Mouse (Mus musculus): ENCODE data around the gene Tgfbr3. TPM values are rescaled to one million over a fixed set of nuclear protein-coding genes. Genes with fewer than 3 reads are reported as not detected.

Tgfbr3 gene
- total RNA-seq, 2 experiments from 2014 or later, result 16.7 to 21.4 TPM

DNA sequence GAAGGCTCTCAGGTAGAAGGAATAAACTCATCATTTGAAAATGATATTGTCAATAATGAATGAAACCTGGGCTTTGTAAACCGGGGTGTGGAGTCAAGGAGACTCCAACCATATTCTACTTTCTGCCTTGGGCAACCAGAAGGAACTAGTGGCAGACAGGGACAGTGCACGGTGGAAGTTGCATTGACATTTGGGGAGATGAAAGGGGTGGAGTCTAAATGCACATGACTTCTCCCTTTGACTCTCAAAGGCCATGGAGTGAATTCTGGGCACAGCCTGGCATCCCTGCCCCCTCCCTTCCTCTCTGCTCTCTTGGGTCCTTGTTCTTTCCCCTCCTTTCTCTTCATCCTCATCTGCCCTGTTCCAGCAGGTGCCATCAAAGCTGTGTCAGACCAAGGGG lies 183.3 kb downstream of the Tgfbr3 start:
- DNase-seq, result no peak

DNA sequence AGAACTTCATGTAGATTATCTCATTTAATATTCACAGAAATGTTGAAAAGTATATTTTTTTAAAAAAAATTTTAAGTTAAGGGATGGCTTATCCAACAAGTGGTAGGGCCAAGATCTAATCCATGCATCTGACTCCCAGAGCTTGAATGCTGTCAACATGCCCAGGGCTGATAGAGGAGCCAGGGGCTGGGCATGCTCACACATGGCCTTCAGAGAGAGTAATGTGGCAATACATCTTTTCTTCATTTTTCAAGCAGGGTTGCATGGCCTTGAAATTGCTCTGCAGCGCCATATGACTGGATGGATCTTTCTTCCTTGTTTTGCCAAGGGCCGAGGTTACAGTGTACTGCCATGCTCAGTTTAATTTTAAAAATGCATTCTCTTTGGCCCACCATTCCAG lies 185.8 kb downstream of the Tgfbr3 start:
- no peak for DNase-seq

DNA sequence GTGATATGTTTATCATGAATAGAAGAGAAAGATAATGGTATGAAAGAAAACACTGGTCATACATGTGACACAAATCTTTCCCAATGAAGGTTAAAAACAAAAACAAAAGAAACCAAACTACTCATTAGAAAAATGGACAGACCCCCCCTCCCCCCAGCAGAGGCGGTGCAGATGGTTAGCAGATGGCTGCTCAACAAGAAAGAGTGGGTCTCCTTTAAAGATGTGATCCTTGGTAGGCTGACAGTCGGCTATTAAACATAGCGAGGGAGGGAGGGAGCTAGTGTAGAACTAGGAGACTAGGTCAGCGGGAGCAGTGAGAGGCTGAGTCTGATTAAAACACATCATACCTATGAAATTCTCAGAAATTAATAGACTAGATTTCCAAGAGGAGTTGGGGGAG lies 186.5 kb downstream of the Tgfbr3 start:
- no peak for DNase-seq

DNA sequence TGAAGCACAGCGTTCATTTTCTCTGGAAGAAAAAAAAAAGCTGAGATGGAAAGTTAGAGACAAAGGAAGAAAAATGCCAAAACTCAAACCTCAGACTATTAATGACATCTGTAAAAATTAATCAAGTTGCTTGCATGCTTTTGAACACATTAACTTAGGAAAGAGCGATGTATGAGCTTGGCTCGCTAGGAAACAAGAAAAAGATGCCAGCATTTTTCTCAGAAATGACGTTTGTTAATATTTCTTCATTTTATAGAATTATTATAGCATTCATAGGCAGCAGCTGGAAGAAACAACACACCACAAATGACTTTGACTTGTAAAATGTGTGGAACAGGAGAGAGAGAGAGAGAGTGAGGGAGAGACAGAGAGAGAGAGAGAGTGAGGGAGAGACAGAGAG lies 187.7 kb downstream of the Tgfbr3 start:
- DNase-seq, result no peak

DNA sequence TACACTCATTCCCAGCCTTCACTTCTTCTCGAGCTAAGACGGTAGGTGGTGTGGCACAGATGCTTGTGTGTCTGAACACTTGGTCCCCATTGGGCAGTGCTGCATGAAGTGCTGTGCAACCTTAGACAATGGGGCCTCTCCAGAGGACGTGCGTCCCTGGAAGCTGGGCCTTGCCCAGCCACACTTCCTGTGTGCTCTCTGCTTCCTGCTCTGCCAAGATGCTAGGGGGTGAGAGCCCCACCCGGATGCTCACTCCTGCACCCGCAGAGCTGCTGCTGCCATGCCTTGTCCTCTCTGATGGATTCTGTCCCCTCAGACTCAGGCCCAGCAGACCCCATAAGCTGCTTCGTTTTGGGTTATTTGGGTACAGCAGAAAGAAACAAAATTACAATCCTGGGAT lies 188.3 kb downstream of the Tgfbr3 start:
- no peak for DNase-seq

DNA sequence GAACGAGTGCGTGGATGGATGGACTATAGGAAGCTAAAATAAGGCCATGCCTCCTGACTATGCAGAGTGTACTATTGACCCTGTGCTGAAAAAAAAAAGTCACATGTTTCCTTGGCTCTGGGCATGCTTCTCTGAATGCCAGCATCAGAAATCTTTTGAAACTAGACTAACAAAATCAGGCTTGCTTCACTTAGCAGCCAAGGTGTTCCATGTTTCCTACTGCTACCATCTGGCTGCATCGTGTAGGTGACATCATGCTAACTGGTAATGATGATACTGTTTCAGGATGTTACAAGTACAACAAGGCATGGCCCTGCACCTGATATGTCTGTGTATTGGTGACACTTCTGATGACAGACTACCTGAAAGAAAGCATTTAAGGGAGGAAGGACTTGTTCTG lies 189.8 kb downstream of the Tgfbr3 start:
- no peak for DNase-seq

DNA sequence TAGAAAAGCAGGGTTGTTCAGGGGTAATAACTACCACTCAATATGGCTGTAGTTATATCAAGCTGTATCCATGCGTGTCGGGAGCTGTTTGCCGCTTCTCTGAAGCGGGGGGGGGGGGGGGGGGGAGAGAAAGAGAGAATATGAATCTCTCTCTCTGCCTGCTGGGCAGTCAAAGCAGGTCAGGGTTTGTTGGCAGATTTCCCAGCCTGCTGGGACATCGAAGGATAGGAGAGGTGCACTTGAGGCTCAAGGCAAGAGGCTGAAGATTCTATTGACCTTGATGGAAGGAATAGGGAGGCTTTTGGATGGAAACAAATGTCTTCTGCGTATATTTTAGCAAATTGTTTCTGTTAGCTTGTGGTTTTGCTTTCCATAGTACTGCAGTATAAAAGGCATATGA lies 190.4 kb downstream of the Tgfbr3 start:
- DNase-seq, result no peak

DNA sequence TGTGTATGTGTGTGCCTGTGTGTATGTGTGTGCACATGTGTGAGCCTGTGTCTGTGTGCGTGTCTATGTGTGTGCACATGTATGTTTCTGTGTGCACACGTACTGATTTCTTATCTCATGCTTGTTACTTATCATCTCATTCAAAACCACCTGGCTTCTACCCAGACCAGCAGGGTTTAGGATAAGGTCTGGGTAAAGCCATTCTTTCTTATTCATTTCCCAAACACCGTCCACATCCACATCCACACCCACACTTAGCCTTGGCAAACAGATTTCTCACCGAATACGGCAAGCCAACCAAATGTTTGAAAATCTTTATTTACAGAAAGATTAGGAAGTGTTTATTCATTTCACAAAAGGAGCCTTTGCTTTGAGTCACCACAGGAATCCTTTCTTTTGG lies 191.4 kb downstream of the Tgfbr3 start:
- no peak for DNase-seq

DNA sequence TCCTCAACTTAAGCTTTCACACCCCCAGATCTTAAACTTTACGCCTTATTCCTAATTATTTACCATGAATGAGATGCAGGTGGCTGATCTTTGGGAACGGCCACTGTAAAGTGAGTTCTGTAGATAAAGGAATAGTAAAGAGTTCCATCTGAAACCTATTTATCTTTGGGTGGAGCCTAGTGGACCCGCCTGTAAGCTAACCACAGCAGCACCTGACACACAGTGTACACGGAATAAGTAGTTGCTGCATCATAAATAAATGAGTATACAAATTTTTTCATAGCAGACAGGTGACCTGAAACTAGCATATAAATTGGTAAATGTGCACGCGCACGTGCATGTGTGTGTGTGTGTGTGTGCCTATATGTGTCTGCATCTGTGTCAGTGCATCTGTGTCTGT lies 192.1 kb downstream of the Tgfbr3 start:
- DNase-seq, result no peak

DNA sequence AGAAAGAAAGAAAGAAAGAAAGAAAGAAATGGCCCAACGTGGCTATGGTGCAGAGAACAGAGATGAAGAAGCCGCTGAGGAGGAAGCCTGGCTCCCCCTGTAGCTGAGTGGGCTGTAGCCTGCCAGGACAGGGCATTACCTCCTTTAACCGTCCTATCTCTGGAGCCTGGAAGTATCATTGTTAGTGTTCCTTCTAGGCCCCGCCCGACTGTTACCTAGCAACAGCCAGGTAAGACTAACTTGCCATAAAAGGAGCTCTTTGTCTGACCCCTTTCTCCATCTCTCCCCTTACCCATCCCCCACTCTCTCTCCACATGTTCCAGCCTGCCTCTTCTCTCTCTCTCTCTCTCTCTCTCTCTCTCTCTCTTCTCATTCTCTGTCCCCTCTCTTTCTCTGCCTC lies 195.2 kb downstream of the Tgfbr3 start:
- DNase-seq, result no peak

DNA sequence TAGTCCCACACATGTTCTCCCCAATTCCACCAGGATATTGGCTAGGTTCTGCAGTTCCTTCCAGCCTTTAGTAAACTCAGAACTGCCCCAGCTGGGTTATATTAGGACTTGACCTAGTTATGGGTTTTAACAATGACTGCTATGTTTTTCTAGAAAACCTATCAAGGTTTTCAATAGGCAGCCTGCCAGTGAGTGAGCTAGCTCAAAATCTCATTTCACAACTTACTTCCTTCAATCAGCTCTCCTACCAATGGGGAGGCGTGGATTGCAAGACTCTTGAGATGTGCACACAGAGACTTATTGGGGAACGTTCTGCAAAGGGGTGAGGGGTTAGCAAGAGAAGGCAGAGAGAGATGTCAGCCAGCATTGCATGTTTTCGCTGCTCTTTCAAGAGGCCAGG lies 196.2 kb downstream of the Tgfbr3 start:
- DNase-seq, result no peak

DNA sequence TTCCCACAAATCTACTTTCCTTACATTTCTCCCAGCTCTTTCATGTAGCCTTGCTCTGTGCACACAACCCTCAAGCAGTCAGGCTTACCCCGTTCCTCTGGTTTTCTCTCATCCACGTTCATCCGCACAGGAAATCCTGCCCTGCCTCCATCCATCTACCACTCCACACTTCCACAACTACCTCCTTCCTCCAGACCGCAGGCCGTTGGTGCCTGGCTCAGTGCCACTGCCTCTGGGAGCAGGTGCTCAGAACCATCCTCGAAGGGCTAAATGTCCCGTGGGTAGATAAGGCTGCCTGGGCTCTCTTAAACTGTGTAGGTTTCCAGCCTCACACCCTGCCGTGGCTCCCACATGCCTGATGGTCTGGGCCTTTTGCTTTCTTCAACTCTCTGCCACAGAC lies 197.3 kb downstream of the Tgfbr3 start:
- no peak for DNase-seq

DNA sequence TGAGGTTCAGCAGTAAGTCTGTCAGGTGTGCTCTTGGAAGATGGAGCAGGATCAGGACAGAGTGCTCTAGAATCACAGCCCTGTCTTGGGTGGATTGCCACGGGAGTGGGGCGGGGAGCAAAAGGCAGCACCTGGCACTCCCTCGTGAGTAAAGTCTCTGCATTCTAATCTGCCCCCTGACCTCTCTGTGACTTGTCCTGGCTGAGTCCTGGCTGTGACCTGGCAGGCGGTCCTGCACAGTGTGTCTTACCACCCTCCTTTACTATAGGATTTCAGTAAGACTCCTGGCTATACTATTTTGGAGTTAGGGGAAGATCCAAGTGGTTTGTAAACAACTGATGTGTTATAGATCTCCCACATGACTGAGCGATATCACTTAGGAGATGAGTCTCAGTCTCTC lies 199.5 kb downstream of the Tgfbr3 start:
- no peak for DNase-seq

DNA sequence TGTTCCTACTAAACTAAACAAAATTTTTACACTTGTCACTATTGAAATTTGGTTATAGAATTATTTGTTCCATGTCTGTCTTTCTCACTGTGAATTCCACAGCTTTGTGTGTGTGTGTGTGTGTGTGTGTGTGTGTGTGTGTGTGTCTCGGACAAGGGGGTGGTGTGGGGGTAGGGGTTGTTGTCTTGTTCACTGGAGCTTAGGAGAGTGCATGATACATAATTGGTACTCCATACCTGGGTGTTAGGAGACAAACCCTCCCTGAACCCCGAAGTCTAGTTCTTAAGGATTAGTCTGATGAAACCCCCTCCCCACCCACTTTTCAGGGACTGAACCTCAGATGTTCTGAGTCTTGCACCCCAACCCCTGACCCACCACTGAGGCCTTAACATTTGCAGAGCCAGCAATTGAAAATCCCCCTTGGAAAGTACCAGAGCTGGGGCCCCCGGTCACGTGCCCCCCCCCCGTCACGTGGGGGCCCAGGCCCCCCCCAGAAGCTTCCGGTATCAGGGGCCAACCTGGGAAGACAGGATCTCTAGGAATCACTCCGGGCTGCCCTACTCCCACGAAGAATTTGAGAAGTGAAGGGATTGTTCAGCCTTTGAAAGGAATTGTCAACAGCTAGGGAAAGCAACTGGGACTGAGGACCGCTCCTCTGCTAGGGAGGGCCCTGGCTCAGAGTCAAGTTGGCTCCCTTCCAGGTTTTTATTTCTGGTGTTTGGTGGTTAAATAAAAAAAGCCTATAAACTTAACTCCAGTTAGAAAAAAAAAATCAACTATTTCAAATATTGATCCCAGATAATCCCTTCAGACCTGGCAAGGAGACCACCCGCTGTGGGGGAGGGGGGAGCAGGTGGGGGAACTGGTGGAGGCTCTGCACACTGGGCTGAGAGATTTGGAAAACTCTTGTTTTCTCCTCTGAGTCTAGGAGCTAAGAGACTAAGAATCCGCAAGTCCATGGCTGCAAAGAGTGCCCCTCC lies 201.3 kb downstream of the Tgfbr3 start:
- peak; percentile 35 to 43 for DNase-seq

DNA sequence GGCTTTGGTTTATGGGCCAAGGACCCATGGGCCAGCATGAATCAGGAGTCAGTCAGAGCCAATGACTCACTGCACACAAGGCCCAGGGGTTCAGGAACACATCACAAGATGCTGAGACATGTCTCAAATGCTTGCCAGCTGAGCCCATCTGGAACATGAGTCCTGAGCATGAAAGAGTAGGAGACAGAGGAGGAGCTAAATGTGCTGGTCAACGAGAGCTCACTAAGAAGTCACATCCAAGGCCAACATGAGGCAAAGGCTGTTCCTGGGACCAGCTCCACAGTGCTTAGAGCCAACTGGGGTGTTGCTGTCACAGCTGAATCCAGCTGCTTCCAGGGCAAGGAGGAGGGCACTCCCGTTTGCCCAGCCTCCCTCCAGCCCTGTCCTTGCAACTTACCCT lies 202.1 kb downstream of the Tgfbr3 start:
- DNase-seq, result no peak

DNA sequence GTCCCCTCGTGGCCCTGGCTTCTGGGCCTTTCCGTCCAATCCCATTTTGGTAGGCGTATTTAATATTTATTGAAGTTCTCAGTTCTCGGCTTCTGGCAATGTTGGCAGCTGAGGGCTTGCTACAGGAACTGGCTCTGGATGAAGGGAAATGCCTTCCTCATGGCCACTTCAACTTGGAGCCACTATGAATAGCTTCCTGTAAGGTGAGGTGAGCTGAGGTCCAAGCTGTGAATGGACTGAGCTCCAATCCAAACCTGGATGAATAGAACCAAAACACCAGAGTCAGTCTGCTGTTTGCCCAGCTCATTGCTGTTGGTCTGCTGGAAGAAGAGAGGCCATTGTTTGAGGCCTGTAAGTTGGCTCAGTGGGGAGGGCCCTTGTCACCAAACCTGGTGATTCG lies 203.3 kb downstream of the Tgfbr3 start:
- no peak for DNase-seq

DNA sequence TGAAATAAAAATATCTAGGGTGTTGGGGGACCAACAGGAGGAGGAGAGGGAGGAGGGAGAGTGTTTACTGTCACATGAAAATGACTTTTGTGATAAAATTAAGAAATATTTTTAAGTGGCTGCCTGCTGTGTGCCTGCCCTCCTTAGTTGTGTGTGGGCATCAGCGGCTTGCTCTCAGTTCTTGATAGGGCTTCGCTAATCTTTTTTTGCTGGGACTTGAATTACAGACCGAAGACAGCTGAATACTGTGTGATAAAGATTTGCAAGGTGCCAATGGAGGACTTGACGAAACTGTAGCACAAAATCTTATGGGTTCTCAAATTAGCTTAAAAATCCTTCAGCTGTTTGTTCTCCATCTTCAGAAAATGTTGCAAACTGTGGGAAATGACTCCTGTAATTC lies 205.0 kb downstream of the Tgfbr3 start:
- no peak for DNase-seq

DNA sequence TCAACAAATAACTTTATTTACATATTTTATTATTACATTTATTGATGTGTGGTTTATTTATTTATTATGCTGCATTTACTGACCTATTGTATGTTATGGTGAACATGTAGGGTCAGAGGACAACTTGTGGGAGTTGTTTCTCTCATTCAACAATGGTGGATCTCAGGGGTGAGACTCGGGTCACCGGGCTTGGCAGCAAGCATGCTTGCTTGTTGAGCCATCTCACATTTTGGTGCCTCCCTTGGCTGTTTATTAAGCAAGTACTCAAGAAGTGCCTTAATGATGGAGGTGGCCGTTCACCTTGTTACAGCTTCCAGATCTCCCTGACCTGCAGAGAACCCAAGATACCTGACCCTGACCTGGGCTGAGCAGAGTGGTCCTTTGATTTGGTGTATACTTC lies 207.4 kb downstream of the Tgfbr3 start:
- DNase-seq, result no peak

DNA sequence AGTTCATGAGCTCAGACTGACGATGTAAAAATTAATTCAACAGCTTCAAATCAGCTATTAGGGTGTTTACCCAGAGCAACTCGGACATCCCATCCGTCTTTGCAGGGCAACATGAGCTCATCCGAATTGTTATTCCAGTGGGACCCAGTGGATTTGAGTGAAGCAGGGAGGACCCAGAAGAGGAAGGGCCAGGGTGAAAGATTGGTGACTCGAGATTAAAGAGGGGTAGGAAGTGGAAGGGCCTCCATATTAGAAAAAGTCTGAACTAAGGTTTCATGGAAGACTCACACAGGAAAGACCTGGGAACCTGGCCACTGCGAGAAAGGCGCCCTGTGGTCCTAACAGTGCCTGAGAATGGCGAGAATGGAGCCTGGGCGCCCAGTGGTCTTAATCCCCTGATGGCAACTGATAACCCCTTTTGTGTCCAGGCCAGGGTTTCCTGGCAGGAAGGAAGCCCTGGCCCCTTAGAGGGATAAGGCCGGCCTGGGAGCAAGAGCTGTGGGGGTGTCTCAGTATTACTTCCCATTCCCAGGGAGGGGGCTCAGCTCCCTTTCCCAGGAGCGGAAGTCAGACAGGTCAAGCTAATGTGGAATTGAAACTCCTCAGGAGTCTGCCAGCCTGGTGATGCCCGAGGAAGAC lies 208.3 kb downstream of the Tgfbr3 start:
- DNase-seq, result no peak

DNA sequence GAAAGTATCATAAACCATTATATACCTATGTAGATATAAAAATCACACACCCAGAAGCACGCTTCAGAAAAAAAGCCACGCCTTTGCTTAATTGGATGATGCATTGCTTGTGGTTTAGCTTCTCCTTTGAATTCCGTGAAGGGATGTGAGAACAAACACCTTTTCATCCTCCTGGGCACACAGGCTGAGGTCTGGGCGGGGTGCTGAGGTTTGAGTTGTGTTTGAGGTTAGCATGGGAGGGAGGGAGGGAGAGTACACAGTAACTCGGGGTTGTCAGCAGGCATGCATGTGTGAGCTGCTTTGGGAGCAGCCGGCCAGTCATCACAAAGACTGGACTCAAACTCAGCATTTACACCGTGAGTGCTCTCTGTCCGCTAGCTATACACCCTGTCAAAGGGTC lies 209.5 kb downstream of the Tgfbr3 start:
- DNase-seq, result no peak

DNA sequence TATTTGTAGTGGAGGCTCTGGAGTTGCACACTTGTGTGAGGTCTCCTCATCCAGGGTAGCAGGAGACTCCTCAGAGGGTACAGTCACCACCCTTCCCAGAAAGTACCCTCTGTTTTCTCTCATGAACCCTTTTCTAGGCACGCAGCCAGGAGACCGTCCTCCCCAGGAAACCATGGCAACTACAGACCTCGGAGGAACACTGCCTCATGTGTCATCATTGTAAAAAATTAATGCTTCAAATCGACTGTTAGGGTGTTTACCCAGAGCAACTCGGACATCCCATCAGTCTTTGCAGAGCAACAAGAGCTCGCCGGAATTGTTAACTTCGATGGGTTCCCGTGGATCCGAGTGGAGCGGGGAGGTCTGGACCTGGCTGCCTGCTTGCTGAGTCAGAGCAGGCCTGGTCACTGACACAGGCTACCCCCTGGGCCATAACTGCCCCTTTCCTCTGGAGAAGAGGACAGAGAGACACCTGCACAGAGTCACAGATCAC lies 210.2 kb downstream of the Tgfbr3 start:
- DNase-seq, result peak; percentile 33 to 43

DNA sequence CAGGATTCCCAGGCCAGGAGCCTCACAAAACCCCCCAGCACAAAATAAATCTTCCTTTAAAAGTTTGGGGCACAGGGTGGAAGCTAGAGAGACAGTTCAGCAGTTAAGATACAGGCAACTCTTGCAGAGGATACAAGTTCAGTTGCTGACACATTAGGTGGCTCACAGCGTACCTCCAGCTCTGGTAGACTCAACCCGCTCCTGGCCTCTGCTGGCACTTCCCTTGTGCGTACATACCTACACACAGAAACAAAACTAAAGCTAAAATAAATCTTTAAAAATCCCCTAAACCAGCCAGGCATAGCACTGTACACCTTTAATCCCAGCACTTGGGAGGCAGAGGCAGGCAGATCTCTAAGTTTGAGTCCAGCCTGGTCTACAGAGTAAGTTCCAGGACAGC lies 211.1 kb downstream of the Tgfbr3 start:
- DNase-seq, result no peak

DNA sequence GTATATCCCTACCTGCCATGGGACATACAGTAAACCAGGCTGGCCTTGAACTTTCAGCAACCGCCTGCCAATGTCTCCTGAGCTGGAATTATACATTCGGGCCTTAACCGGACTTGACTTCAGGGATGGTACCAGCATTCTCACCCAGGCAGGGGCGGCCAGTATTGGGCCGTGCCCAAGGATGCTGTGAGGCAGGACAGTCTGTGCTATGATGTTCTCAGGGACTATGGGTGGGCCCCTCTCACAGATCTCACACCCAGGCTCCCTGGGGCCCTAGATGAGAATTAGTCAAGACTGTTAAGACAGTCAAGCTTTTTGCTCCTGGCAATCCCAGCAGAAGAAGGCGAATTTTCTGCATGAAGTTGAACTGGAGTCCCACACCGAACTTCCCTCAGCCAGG lies 211.5 kb downstream of the Tgfbr3 start:
- DNase-seq, result no peak

DNA sequence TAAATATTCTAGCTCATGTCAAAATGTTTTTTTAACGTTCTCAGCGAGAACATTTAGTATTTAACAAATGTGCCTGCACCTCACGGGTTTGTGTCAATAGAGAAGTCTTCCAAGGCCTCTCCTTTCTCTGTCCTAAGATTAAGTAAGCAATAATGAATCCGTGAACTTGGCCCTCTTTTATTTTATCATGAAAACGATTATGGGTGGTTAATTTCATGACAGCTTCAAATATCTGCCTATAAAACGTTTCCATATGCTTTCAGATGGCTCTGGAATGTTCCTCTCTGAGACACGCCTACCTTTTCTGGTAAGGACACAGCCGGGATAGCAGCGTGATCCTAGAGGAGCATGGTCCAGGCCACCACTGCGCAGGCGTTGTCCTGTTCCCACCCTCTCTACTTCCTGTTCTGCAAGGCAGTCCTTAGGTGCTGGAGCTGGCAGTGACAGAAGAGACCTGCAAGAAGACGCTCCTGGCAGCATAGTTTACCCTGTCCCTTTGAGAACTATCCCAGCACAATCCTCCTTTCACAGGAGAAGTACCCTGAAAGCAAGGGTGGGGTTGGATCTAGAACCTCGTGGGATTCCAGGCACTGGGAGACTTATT lies 214.3 kb downstream of the Tgfbr3 start:
- DNase-seq, result no peak

All from layer of hippocampus, postnatal 36 days (tissue).